Mouse (Mus musculus) MEL (cell line): Measurements from ENCODE around the gene Xpnpep3.

Source experiments
- CTCF ChIP-seq, 3 experiments: IDR thresholded peaks in 2 of 3; conservative IDR thresholded peaks in 1 of 3; 2 replicates each; pipeline ENCODE4 v1.5.1; 2011 to 2012; ENCODE audit warnings: low read length in 3 of 3, low read depth in 2 of 3, mild to moderate bottlenecking in 2 of 3, improper control_type of control experiment in 1 of 3, inconsistent platforms in 1 of 3, mixed read lengths in 1 of 3, moderate library complexity in 1 of 3; ENCODE audit not compliant: control insufficient read depth in 1 of 3, insufficient read depth in 1 of 3, poor library complexity in 1 of 3, severe bottlenecking in 1 of 3
- E2F4 ChIP-seq: IDR thresholded peaks from 2 replicates; pipeline ENCODE4 v1.6.1; 2011; ENCODE audit warnings: low read depth, low read length, improper control_type of control experiment, borderline replicate concordance
- GABPA ChIP-seq: IDR thresholded peaks from 2 replicates; pipeline ENCODE4 v1.6.1; 2012; ENCODE audit warnings: low read depth, mild to moderate bottlenecking, inconsistent platforms, low read length, improper control_type of control experiment, moderate library complexity
- JUND ChIP-seq: IDR thresholded peaks from 2 replicates; pipeline ENCODE4 v1.6.1; 2011; ENCODE audit warnings: low read depth, mild to moderate bottlenecking, improper control_type of control experiment, low read length
- MAZ ChIP-seq: IDR thresholded peaks from 2 replicates; pipeline ENCODE4 v1.6.1; 2012; ENCODE audit warnings: low read depth, mild to moderate bottlenecking, inconsistent platforms, low read length, improper control_type of control experiment
- MXI1 ChIP-seq: IDR thresholded peaks from 2 replicates; pipeline ENCODE4 v1.6.1; 2011; ENCODE audit warnings: mild to moderate bottlenecking, low read depth, low read length, improper control_type of control experiment
- MYB ChIP-seq: IDR thresholded peaks from 2 replicates; pipeline ENCODE4 v1.6.1; 2011; ENCODE audit warnings: mild to moderate bottlenecking, low read depth, low read length, improper control_type of control experiment
- POLR2A ChIP-seq, 2 experiments: IDR thresholded peaks; 2 replicates each; pipeline ENCODE4 v1.6.1; 2011 to 2012; ENCODE audit warnings: low read length in 2 of 2, mild to moderate bottlenecking in 2 of 2, control low read depth in 1 of 2, improper control_type of control experiment in 1 of 2, low read depth in 1 of 2, moderate library complexity in 1 of 2; ENCODE audit not compliant: control insufficient read depth in 1 of 2, insufficient read depth in 1 of 2, poor library complexity in 1 of 2
- POLR2AphosphoS5 ChIP-seq: IDR thresholded peaks from 2 replicates; pipeline ENCODE4 v1.6.1; 2012; ENCODE audit warnings: low read depth, borderline replicate concordance, mild to moderate bottlenecking, inconsistent platforms, low read length, moderate library complexity, mixed read lengths
- USF2 ChIP-seq, 2 experiments: IDR thresholded peaks; 2 replicates each; pipeline ENCODE4 v1.6.1; 2011 to 2012; ENCODE audit warnings: improper control_type of control experiment in 2 of 2, low read length in 2 of 2, borderline replicate concordance in 1 of 2, inconsistent platforms in 1 of 2, low read depth in 1 of 2, mild to moderate bottlenecking in 1 of 2; ENCODE audit not compliant: insufficient read depth in 1 of 2

DNA sequence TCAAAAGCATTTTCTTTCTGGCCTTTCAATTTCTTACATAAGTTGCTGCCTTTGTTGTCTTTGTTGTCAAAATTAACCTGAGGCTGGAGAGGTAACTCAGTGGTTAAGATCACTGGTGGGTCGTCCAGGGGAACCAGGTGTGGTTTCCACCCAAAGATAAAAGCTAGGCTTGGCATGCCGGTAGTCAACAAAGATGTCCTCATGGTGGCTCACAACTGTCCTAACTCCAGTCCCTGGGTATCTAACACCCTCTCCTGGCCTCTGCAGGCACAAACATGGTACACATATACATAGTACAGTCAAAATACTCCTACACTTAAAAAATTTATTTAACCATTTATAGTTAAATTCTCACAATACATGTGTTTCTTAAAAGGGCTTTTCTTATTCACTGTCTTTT lies 28.0 kb downstream of the Xpnpep3 start:
- TF ChIP-seq MXI1 (no peak), E2F4 (no peak), POLR2AphosphoS5 (no peak), USF2 (IDR thresholded peaks at IDR 0.05; ENCODE audit: borderline replicate concordance in 1 of 2, insufficient read depth in 1 of 2, low read depth in 1 of 2, low read length in 2 of 2) (no peak), JUND (no peak), CTCF (IDR thresholded peaks at IDR 0.05 in 2 of 3, conservative IDR thresholded peaks at IDR 0.05 in 1 of 3; ENCODE audit: control insufficient read depth in 1 of 3, insufficient read depth in 1 of 3, low read depth in 2 of 3, low read length in 3 of 3, poor library complexity in 1 of 3, severe bottlenecking in 1 of 3) (no peak), POLR2A (IDR thresholded peaks at IDR 0.05; ENCODE audit: control insufficient read depth in 1 of 2, insufficient read depth in 1 of 2, low read depth in 1 of 2, low read length in 2 of 2, poor library complexity in 1 of 2) (no peak), MAZ (no peak), GABPA (no peak), MYB (no peak)
